Mouse (Mus musculus): ENCODE results near the gene 2300002M23Rik. TPM values are rescaled to one million over a fixed set of nuclear protein-coding genes. Genes with fewer than 3 reads are reported as not detected.
A peak's percentile ranks its signal among the peaks of the same experiment; 100 is the strongest.

Gene 2300002M23Rik
- polyA plus RNA-seq, 1 experiment from 2014 or later, result not detected

GRCm38 (mm10) chr17:35542761-35543411 lies 24.4 kb upstream of the 2300002M23Rik start:
- 70% methylated on average over 15 of the region's 15 CpGs for WGBS
- no peak overlapping the region for H3K9ac ChIP-seq (replicated peaks; ENCODE audit: low read depth, low read length)
- no peaks in the 10 kb centered on the region for H3K36me3 ChIP-seq (ENCODE audit: control insufficient read depth, insufficient read depth)
- no peaks in the 10 kb centered on the region for H3K27me3 ChIP-seq (replicated peaks; ENCODE audit: control insufficient read depth, insufficient read depth, low read length)
- no peak overlapping the region for H3K4me2 ChIP-seq (ENCODE audit: low read length)
- no peaks in the 10 kb centered on the region; the same call in 1 of the 2 replicates for H3K4me1 ChIP-seq (replicated peaks; ENCODE audit: control insufficient read depth, insufficient read depth, low read length)
- no peaks in the 10 kb centered on the region for H3K9me3 ChIP-seq (ENCODE audit: control insufficient read depth, low read length)
- H3K27ac ChIP-seq (ENCODE audit: low read length), result no peak overlapping the region
- H3K4me3 ChIP-seq (replicated peaks; ENCODE audit: low read length), result no peak overlapping the region
- no peak for ATAC-seq

- Histone ChIP-seq H3K27me3 (replicated peaks; ENCODE audit: control insufficient read depth, insufficient read depth, low read length) (no peaks in the 10 kb centered on the region), H3K4me3 (replicated peaks; ENCODE audit: low read length) (no peak overlapping the region), H3K36me3 (ENCODE audit: control insufficient read depth, insufficient read depth) (no peaks in the 10 kb centered on the region), H3K4me2 (ENCODE audit: low read length) (no peak overlapping the region), H3K9me3 (ENCODE audit: control insufficient read depth, low read length) (no peaks in the 10 kb centered on the region), H3K27ac (ENCODE audit: low read length) (no peak overlapping the region), H3K9ac (replicated peaks; ENCODE audit: low read depth, low read length) (no peak overlapping the region), H3K4me1 (replicated peaks; ENCODE audit: control insufficient read depth, insufficient read depth, low read length) (no peaks in the 10 kb centered on the region; the same call in 1 of the 2 replicates)
- no peak for ATAC-seq
- WGBS, result 40% methylated on average over 14 of the region's 14 CpGs
Observed at GRCm38 (mm10) chr17:35543412-35543861, 23.8 kb upstream of the 2300002M23Rik start.

GRCm38 (mm10) chr17:35544001-35544400 lies 23.2 kb upstream of the 2300002M23Rik start:
- H3K4me3 ChIP-seq (replicated peaks; ENCODE audit: low read length), result no peak overlapping the region
- no peak for ATAC-seq
- no peaks in the 10 kb centered on the region for H3K36me3 ChIP-seq (ENCODE audit: control insufficient read depth, insufficient read depth)
- no peaks in the 10 kb centered on the region; the same call in 1 of the 2 replicates for H3K4me1 ChIP-seq (replicated peaks; ENCODE audit: control insufficient read depth, insufficient read depth, low read length)
- no peaks in the 10 kb centered on the region for H3K27me3 ChIP-seq (replicated peaks; ENCODE audit: control insufficient read depth, insufficient read depth, low read length)
- no peak overlapping the region for H3K27ac ChIP-seq (ENCODE audit: low read length)
- 79% methylated on average over 6 of the region's 6 CpGs for WGBS
- H3K4me2 ChIP-seq (ENCODE audit: low read length), result no peak overlapping the region
- no peaks in the 10 kb centered on the region for H3K9me3 ChIP-seq (ENCODE audit: control insufficient read depth, low read length)
- H3K9ac ChIP-seq (replicated peaks; ENCODE audit: low read depth, low read length), result no peak overlapping the region

GRCm38 (mm10) chr17:35544680-35545079 lies 22.6 kb upstream of the 2300002M23Rik start:
- Histone ChIP-seq H3K9me3 (ENCODE audit: control insufficient read depth, low read length) (no peaks in the 10 kb centered on the region), H3K9ac (replicated peaks; ENCODE audit: low read depth, low read length) (no peak overlapping the region), H3K4me2 (ENCODE audit: low read length) (no peak overlapping the region), H3K27me3 (replicated peaks; ENCODE audit: control insufficient read depth, insufficient read depth, low read length) (no peaks in the 10 kb centered on the region), H3K4me3 (replicated peaks; ENCODE audit: low read length) (no peak overlapping the region), H3K27ac (ENCODE audit: low read length) (no peak overlapping the region), H3K4me1 (replicated peaks; ENCODE audit: control insufficient read depth, insufficient read depth, low read length) (peaks cover 5% of the 10 kb centered on the region), H3K36me3 (ENCODE audit: control insufficient read depth, insufficient read depth) (no peaks in the 10 kb centered on the region)
- 35% methylated on average over 6 of the region's 6 CpGs for WGBS
- ATAC-seq, result peak; percentile 26; the same call in 1 of the 2 replicates

- 47% methylated on average over 2 of the region's 2 CpGs for WGBS
- H3K4me3 ChIP-seq (replicated peaks; ENCODE audit: low read length), result no peak overlapping the region
- no peak overlapping the region for H3K4me2 ChIP-seq (ENCODE audit: low read length)
- H3K4me1 ChIP-seq (replicated peaks; ENCODE audit: control insufficient read depth, insufficient read depth, low read length), result peaks cover 10% of the 10 kb centered on the region
- H3K27ac ChIP-seq (ENCODE audit: low read length), result no peak overlapping the region
- H3K9ac ChIP-seq (replicated peaks; ENCODE audit: low read depth, low read length), result no peak overlapping the region
- no peak for ATAC-seq
- H3K36me3 ChIP-seq (ENCODE audit: control insufficient read depth, insufficient read depth), result no peaks in the 10 kb centered on the region
- no peaks in the 10 kb centered on the region for H3K9me3 ChIP-seq (ENCODE audit: control insufficient read depth, low read length)
- H3K27me3 ChIP-seq (replicated peaks; ENCODE audit: control insufficient read depth, insufficient read depth, low read length), result no peaks in the 10 kb centered on the region
Observed at GRCm38 (mm10) chr17:35547465-35547864, 19.8 kb upstream of the 2300002M23Rik start.

GRCm38 (mm10) chr17:35548636-35549035 lies 18.6 kb upstream of the 2300002M23Rik start:
- no peak overlapping the region for H3K4me2 ChIP-seq (ENCODE audit: low read length)
- WGBS, result 22% methylated on average over 5 of the region's 5 CpGs
- no peak overlapping the region for H3K27ac ChIP-seq (ENCODE audit: low read length)
- ATAC-seq, result no peak
- H3K9ac ChIP-seq (replicated peaks; ENCODE audit: low read depth, low read length), result no peak overlapping the region
- H3K4me1 ChIP-seq (replicated peaks; ENCODE audit: control insufficient read depth, insufficient read depth, low read length), result peaks cover 10% of the 10 kb centered on the region
- H3K9me3 ChIP-seq (ENCODE audit: control insufficient read depth, low read length), result no peaks in the 10 kb centered on the region
- no peaks in the 10 kb centered on the region for H3K27me3 ChIP-seq (replicated peaks; ENCODE audit: control insufficient read depth, insufficient read depth, low read length)
- H3K36me3 ChIP-seq (ENCODE audit: control insufficient read depth, insufficient read depth), result no peaks in the 10 kb centered on the region
- H3K4me3 ChIP-seq (replicated peaks; ENCODE audit: low read length), result no peak overlapping the region

- 48% methylated on average over 15 of the region's 15 CpGs for WGBS
- Histone ChIP-seq H3K27me3 (replicated peaks; ENCODE audit: control insufficient read depth, insufficient read depth, low read length) (no peaks in the 10 kb centered on the region), H3K9ac (replicated peaks; ENCODE audit: low read depth, low read length) (no peak overlapping the region), H3K27ac (ENCODE audit: low read length) (peak overlapping the region; percentile 3; the same call in 1 of the 2 replicates), H3K4me1 (replicated peaks; ENCODE audit: control insufficient read depth, insufficient read depth, low read length) (peaks cover 10% of the 10 kb centered on the region), H3K4me2 (ENCODE audit: low read length) (no peak overlapping the region), H3K9me3 (ENCODE audit: control insufficient read depth, low read length) (no peaks in the 10 kb centered on the region), H3K4me3 (replicated peaks; ENCODE audit: low read length) (no peak overlapping the region), H3K36me3 (ENCODE audit: control insufficient read depth, insufficient read depth) (no peaks in the 10 kb centered on the region)
- peak; percentile 67 for ATAC-seq
Observed at GRCm38 (mm10) chr17:35549437-35550142, 17.7 kb upstream of the 2300002M23Rik start.

GRCm38 (mm10) chr17:35550143-35550494 lies 17.1 kb upstream of the 2300002M23Rik start:
- Histone ChIP-seq H3K4me3 (replicated peaks; ENCODE audit: low read length) (no peak overlapping the region), H3K27ac (ENCODE audit: low read length) (peak overlapping the region; percentile 3; the same call in 1 of the 2 replicates), H3K4me2 (ENCODE audit: low read length) (no peak overlapping the region), H3K9me3 (ENCODE audit: control insufficient read depth, low read length) (no peaks in the 10 kb centered on the region), H3K36me3 (ENCODE audit: control insufficient read depth, insufficient read depth) (no peaks in the 10 kb centered on the region), H3K4me1 (replicated peaks; ENCODE audit: control insufficient read depth, insufficient read depth, low read length) (peaks cover 10% of the 10 kb centered on the region), H3K27me3 (replicated peaks; ENCODE audit: control insufficient read depth, insufficient read depth, low read length) (no peaks in the 10 kb centered on the region), H3K9ac (replicated peaks; ENCODE audit: low read depth, low read length) (no peak overlapping the region)
- WGBS, result 96% methylated on average over 4 of the region's 4 CpGs
- no peak for ATAC-seq

GRCm38 (mm10) chr17:35550871-35551270 lies 16.4 kb upstream of the 2300002M23Rik start:
- H3K4me3 ChIP-seq (replicated peaks; ENCODE audit: low read length), result no peak overlapping the region
- no peak overlapping the region for H3K9ac ChIP-seq (replicated peaks; ENCODE audit: low read depth, low read length)
- peaks cover 10% of the 10 kb centered on the region for H3K4me1 ChIP-seq (replicated peaks; ENCODE audit: control insufficient read depth, insufficient read depth, low read length)
- ATAC-seq, result no peak
- no peak overlapping the region for H3K27ac ChIP-seq (ENCODE audit: low read length)
- no peak overlapping the region for H3K4me2 ChIP-seq (ENCODE audit: low read length)
- 64% methylated on average over 8 of the region's 8 CpGs for WGBS
- no peaks in the 10 kb centered on the region for H3K9me3 ChIP-seq (ENCODE audit: control insufficient read depth, low read length)
- no peaks in the 10 kb centered on the region for H3K27me3 ChIP-seq (replicated peaks; ENCODE audit: control insufficient read depth, insufficient read depth, low read length)
- no peaks in the 10 kb centered on the region for H3K36me3 ChIP-seq (ENCODE audit: control insufficient read depth, insufficient read depth)

Measured in forebrain, embryonic 16.5 days (tissue).